Mouse (Mus musculus) urinary bladder, adult 2 months (tissue): Measurements from ENCODE around the gene Gpr62. TPM values are rescaled to one million over a fixed set of nuclear protein-coding genes. Genes with fewer than 3 reads are reported as not detected.

Experiments used
- DNase-seq: peaks from one replicate; pipeline ENCODE4 v3.0.0; 2022; ENCODE audit warnings: low spot score
- polyA plus RNA-seq: library from polyadenylated mRNA; depleted of rRNA; stranded (reverse); fragments of >200 nt; gene quantifications from 2 replicates; pipeline ENCODE4 v1.2.3, GENCODE M21; 2012

Gpr62 gene
- polyA plus RNA-seq, 1 experiment, result 0.33 TPM

DNA sequence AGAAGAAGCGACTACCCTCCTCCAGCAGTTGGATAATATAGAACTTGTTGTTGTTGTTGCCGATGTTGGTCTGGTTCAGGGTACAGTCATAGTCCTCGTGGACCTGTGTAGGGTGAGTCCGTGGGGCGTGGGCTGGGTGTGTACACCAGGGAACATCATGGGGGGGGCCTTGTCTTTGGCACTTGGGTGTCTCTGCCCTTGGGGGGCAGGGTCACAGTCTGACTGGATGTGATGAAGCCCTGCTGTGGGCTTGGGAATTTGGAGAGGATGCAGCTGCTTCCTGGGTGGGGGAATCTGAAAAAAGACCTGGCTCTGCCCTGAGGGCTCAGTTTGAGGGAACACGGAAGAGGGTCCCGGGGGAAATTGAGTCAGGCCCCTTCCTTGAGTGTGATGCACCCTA is 9.3 kb upstream of the Gpr62 start:
- DNase-seq, result peak; percentile 23

DNA sequence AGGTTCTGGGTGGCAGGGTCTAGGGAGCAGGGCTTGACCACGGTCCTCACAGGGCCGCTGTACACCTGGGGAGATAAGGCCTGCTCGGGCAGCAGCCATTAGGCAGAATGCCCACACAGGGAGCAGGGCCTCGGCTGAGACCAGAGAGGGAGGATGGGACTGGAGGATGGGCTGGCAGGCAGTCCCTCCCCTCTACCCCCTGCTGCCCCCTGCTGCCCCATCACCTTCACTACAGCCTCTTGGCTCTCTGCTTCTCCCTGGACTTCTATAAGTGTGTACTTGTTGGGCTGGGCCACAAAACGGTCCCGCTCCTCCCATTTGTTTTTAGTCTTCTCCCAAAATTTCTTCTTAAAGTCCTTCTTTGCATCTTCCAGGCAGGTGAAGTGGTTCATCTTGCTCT is 8.7 kb upstream of the Gpr62 start:
- DNase-seq, result peak; percentile 44

DNA sequence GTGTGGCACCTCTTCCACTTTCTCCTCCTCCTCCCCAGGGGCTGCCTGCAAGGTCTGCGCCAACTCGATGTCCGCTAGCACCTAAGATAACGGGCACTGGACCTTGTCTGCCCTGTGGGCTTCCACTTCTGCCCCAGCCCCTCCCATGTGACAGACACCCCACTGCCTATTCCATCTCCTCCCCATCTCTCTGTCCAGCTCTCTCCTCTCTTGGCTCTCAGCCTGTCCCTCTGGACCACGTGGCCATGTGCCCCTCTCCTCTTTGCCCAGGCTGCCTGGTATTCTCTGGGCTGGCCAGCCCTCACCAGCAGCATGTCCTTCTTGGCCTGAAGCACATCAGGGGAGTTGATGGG is 8.0 kb upstream of the Gpr62 start:
- DNase-seq, result no peak

DNA sequence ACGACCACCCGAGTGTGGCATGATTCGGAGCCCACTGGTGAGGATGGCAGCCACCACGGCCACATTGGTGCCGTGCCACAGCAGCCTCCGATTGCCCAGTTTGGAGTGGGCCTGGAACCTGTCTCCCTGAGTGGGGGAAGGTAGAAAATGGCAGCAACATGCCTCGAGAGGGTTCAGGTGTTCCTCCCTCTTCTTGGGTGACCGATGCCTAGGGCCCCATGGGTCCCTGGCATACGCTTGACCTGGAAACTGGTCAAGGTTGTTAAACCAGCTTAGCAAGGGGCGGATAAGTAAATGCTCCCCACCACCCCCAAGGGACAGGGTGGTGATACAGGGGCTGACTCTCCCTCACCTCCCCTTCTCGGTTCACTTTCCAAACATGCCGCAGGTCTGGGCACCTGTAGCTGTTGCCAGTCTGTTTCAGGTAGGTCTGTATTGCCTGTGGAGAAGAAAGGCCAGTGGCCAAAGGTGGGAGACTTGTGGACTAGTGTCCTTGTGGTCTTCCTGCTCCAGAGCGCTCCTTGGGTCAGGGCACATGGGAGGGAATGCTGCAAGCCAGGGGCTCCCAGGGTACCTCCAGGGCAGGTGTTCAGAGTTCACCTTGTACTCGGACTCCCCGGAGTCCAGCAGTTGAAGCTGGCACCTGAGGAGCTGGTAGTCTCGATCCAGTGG is 7.5 kb upstream of the Gpr62 start:
- peak; percentile 25 for DNase-seq

DNA sequence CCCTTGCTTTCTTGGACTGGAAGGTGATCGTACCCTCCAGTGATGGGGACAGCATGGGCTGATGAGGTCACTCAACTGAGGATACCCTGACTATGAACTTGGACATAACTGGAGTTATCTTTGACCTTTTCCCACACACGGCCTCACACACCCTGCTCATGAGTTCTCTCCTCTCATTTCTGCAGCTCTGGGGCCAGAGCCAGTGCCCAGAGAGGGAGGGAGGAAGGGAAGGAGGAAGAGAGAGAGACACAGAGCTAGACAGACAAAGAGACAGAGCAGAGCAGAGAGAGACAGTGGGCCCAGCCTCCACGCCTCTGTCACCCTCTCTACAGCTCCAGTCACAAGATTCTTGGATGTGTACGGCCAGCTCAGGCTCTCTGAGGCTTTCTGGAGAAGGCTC is 6.6 kb upstream of the Gpr62 start:
- DNase-seq, result no peak

DNA sequence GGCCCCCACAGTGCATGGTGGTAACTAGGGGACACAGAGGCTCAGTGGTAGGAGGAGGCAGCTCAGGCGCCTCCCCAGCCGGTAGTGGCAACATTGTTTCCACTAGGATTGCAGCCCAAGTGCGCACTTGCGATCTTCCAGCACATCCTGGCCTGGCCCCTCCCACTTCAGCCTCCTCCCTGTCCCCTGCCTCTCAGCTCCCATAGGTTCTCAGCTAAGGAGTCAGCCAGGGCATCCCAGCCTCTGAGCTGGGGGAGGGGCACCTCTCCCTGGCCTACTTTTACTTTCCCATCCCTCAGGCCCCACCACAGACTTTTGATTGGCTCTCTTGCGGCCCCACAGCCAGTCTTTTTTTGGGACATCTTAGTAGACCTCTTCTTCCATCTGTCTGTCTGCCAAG is 6.2 kb upstream of the Gpr62 start:
- no peak for DNase-seq

DNA sequence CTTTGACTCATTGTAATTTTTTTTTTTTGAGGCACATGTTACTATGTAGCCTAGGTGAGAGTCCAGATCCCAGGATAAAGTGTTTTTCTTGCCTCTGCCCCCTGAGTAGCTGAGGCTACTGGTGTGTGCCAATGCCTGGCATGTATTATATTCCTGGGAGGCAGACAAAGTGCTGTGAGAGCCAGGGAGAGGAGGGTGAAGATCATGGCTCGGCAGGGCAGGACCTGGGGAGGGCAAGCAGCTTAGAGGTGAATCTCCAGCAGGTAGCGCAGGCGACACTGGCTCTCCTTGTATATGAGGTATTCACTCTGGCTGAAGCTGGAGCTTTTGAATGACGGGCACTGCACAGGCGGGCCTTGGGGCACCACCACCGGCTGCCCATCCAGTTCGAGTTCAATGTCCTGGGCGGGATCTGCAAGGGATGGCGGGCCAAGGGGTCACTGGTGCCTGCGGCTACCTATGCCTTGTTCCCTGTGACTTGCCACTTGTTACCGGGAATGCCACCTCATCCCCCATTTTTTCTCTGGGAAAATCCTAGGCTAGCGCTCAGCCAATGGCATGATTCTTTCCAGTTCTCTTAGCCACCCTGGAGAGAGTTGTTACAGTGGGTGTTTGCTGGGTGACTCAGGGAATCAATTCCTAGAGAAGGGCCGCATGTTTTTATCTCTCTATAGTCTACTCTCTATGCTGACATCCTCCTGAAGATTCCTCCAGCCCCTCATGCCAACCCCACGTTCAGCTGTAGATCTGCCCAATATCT is 5.4 kb upstream of the Gpr62 start:
- no peak for DNase-seq

DNA sequence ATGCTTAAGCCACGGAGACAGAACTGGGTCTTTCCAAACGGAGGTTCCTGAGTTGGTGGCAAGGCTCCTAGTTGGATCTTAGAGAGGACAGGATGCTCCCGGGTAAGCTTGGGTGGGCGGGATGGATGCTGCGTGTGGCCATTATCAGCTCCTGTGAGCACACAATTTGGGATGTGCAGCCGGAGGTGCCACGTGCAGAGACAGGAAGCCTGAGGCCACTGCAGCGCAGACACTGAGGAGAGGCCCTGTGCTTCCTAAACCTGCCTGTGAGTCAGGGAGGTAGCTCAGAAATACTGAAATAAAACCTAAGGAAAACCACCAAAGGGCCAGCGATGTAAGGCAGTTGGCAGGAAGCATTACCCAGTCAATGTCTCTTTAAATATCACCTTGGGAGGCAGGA is 4.0 kb upstream of the Gpr62 start:
- DNase-seq, result no peak

DNA sequence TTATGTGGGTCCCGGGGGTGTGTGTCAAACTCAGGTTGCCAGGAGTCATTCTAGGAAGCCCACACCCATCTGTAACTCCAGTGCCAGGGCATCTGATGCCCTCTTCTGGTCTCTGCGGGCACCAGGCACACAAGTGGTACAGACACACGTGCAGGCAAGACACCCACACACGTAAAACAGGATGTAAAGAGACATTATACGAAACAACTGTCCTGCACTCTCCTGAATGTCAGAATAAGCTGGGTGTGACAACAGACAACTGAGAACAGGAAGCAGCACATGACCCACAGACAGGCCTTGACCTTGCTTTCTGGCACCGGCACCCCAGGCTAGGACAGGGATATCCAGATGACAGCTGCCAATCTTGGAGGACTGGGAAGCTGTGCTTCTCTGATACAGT is 3.6 kb upstream of the Gpr62 start:
- no peak for DNase-seq

DNA sequence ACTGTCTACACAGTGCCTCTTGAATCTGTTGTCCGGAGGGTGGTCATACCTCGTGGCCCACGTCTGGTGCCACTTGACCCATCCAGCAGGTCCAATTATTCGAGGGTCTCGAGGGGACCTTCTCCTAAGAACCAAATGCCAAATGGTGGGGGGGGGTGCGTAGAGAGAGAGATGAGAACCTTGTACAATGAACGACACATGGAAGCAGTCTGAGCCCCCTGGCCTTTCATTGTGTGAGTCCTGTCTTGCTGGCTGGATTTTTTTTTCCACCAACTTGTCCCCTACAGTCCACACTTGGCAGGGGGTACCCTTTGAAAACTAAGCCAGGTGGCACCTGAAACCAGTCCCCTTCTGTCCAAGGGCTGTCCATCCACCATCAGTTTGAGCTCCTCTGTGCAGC is 2.0 kb upstream of the Gpr62 start:
- DNase-seq, result no peak

DNA sequence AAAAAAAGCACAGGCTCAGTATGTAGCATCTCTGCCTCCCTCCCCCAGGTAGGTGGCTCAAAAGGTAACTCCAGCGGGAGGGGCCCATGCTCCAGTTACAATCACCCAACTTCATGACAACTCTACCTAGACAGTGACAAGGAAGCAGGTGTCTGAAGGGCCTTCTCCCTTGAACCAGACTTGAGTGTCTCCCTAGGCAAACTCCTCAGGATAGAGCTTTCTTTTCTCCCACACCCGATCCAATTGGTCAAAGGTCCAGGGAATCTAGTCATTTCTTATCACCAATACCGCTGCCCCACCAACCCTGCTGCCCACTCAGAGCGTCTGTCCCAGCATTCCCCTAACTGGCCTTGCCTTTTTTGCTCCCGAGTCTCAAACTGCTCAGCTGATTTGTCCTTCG is 983 bp upstream of the Gpr62 start:
- no peak for DNase-seq

DNA sequence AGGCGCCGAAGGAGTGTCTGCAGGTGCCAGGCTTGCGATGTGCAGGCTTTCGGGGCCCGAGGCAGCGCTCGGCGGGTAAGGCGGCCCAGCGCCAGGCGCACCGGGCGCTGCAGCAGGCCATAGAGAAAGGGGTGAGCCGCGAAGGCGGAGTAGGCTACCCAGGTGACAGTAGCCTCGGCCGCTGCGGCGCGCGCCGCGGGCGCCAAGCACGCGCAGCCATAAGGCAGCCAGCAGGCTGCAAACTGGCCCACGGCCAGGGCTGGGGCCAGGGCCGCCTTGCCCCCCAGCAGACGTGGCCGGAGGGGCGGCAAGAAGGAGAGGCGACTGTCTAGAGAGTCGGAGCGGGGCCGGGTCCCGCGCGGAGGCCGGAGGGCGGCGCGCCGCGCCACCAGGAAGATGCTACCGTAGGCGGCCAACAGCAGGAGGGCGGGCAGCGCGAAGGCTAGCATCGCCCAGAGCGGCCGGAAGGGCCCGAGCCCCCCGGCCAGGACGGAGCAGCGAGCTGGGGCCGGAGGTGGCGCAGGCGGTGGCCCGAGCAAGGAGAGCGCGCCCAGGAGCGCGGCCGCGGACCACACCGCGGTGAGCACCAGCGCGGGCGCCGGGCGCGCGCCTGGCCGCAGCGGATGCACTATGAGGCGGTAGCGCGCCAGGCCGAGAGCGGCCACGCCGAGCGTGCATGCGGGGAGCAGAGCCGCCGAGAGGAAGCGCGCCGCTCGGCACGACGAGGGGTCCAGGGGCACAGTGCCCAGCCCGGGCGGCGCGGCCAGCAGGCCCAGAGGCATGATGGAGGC is 792 bp downstream of the Gpr62 start:
- no peak for DNase-seq

DNA sequence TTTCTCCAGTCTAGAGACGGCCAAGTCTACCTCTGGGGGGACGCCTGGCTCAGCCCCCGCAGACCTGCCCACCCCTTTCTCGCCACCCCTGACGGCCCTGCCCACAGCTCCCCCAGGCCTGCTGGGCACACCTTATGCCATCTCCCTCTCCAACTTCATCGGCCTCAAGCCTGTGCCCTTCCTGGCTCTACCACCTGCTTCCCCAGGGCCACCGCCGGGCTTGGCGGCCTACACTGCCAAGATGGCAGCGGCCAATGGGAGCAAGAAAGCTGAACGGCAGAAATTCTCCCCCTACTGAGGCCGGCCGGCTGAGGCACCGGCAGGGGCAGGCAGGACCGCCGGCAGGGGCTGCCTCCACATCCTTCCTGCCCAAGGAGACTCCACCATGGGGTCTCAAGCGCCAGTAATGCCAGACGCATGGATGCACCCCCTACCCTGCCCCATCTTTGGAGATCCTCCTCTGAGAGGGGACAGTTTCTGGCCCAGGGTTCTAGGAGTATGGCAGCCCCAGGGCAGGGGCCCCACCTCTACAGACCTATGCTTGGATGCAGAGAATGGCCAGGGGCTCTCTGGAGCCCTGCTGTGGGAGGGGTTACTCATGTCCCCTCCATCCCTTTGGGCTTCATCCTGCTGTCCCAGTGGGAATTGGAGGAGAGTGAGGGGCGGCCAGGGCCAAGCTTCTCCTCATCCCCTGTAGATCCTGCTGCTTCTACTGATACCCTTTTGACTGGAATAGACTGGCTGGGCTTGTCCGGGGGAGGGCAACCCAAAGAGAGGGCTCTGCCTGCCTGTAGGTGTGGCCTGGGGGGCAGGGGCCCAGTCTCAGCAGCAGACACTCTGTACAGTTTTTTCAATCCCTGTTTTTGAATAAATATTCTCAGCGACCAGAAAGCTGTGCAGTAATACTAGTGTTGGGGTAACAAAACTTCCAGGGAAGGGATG is 2.3 kb downstream of the Gpr62 start:
- no peak for DNase-seq

DNA sequence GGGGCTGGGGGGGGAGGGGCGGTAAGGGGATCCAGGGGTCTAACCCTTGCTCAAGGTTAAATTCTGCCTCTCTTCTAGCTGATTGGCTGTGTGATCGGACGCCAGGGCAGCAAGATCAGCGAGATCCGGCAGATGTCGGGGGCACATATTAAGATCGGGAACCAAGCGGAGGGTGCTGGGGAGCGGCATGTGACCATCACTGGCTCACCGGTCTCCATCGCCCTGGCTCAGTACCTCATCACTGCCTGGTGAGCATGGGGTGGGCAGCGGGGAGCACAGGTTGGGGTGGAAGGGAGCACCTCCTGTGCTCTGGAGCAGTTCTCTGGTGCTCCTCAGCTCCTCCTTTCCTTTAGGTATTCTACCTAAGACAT is 3.3 kb downstream of the Gpr62 start:
- no peak for DNase-seq

DNA sequence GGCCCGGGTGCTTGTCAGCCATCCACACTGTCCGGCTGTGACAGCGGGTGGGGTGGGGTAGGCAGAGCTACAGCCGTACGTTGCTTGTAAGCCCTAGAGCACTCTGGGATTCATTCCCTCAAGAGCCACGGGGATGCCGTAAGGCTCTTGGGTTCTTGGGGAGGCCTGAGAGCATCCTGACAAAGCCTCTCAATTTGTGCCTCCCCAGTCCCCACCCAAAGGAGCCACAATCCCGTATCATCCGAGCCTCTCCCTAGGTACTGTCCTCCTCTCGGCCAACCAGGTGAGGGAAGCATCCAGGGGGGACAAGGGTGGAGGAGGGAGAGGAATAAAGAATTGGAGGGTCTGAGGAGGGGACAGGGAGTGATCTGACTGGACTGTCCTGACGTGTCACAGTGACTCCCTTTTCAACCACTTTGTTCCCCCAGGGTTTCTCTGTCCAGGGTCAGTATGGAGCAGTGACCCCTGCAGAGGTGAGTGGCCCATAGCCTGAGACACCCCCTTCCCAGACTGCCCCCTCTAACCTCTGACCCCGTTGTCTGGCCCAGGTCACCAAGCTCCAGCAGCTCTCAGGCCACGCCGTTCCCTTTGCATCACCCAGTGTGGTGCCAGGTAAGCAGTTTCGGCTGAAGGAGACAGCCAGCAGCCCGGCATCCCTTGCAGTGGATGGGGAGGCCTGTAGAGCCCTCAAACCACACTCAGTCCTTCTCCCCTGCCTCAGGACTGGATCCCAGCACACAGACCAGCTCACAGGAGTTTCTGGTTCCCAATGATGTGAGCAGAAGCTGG is 3.9 kb downstream of the Gpr62 start:
- no peak for DNase-seq

DNA sequence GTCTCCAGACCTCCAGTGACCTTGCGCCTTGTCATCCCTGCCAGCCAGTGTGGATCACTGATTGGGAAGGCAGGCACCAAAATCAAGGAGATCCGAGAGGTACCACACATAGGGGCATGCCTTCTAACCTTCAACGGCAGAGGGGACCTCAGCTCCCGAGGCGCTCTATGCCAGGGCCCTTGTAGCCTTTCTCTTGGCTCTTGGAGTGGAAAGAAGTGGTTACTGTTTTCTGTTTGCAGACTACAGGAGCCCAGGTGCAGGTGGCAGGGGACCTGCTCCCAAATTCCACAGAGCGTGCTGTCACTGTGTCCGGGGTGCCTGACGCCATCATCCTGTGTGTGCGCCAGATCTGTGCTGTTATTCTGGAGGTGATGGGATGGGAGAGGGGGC is 4.7 kb downstream of the Gpr62 start:
- DNase-seq, result no peak

DNA sequence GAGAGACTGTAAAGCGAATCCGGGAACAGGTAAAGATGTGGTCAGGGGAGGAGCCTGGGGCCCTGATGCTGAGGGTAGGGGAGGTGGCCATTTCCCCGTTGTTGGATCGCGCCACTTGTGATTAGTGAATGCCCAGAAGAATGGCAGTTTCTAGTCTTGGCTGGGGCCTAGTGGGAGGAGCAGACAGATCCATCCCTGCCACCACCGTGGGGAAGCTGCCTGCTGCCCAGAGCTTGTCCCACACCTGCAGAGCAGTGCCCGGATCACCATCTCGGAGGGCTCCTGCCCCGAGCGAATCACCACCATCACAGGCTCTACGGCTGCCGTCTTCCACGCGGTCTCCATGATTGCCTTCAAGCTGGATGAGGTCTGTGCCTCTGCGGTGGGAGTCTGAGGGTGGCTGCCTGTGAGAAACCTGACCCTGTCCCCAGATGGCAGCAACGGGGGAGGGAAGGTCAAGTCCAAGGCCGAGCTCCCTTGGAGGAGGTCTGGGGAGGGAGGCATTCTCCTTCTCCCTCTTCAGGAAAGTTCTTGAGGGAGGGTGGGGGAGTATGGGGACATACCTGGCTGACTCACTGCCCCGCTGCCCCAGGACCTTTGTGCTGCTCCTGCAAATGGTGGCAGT is 5.2 kb downstream of the Gpr62 start:
- DNase-seq, result no peak

DNA sequence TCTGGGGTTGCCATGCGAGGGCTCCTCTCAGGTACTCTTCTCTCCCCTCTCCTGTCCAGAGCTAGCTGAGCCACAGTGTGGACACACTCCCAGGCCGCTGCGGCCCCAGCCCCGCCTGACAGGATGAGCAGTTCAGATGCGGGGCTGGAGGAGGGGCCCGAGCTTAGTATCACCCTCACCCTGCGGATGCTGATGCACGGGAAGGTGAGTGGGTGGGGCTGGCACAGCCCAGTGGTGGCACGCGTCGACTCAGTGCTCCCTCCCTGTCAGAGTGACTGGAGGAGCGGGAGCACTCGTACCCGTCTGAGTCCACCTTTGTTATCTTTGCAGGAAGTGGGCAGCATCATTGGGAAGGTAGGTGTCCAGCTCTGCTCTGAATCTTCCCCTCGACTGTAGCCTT is 5.8 kb downstream of the Gpr62 start:
- no peak for DNase-seq

DNA sequence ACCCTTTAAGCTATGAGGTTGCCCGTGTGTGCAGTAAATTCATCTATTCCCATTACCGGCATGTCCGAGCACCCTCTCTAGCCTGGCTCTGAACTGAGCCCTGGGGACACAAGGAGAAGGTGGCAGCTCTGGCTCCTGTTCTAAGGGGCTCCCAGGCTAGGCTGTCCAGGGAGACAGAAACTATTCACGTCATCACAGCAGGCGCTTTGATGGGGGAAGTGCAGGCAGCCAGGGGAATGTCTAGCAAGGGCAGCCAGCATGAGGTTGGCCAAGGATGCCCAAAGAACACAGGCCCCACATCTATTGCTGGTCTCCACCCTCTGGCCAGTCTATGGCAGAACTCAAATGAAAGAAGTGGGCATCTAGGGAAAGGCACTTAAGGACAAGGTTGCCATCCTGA is 7.8 kb downstream of the Gpr62 start:
- DNase-seq, result no peak

DNA sequence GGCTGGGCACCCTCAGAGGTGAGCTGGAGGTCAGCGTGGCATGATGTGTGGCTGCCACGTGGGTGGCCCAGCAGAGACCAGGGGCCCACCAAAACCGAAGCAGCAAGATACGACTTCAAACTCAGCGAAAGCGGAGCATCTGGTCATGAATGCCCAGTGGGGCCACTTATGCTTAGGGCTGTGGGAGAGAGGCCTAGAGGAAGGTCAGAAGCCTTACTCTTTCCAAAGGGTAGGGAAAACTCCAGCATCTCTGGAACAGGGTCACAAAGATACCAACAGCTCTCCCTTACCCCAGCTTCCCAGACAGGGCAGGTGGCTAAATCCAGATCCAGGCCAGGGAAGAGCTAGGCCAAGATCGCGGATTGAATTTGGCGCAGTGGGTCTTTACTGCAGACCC is 8.6 kb downstream of the Gpr62 start:
- DNase-seq, result no peak
